8 mouse cellular contexts compared by ENCODE assay signal in the genomic region with DNA sequence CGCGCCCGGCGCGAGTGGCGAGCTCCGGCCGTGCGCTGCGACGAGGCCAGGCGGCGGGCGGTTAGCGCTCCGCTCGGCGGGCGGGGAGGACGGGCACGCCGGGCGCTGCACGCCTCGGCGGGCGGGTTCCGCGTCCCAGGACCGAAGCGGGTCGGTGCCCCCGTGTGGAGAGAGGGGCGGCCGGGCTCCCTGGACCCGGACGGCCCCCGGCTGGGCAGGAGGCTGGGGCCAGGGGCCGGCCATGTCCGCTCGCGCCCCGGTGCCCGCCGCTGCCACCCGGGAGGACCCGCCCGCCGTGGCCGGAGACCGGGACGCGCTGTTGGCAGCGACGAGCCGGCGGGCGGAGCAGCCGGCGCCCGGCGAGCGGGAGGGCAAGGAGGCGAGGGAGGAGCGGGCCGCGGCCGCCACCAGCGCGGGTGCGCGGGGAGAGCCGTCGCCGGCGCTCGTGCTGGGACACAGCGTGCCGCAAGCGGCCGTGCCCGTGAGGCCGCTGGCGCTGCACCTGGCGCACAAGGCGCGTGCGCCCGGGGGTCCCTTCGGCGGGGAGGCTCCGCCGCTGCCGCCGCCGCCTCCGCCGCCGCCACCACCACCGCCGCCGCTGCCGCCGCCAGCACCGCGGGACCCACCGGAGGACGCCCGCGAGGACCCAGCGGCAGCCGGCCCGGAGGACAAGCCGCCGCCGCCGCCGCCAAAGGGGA. TPM values are rescaled to one million over a fixed set of nuclear protein-coding genes. Genes with fewer than 3 reads are reported as not detected.
DNase-seq lines count a peak whose midpoint lies in the region; ATAC-seq and TF ChIP-seq lines count a peak whose summit lies in the region.

No protein-coding gene starts in this region.

- peak overlapping the region; percentile 83 for H3K4me3 ChIP-seq in ES-Bruce4 (ENCODE audit: low read depth, low read length)
- peak overlapping the region; percentile 70 for H3K4me3 ChIP-seq in embryonic facial prominence, embryonic 11.5 days (ENCODE audit: low read depth, low read length)
- H3K4me3 ChIP-seq in heart, embryonic 15.5 days = peak overlapping the region; percentile 84

- TF ChIP-seq CTCF in ES-Bruce4 (IDR thresholded peaks at IDR 0.05; ENCODE audit: low read depth, low read length) = no peak

- H3K9ac ChIP-seq in ES-Bruce4 (ENCODE audit: low read depth, poor library complexity, severe bottlenecking) = peak overlapping the region; percentile 94
- H3K9ac ChIP-seq in embryonic facial prominence, embryonic 11.5 days (replicated peaks; ENCODE audit: low read length) = peak overlapping the region; percentile 61
- H3K9ac ChIP-seq in heart, embryonic 15.5 days = peak overlapping the region; percentile 85

- H3K4me2 ChIP-seq in embryonic facial prominence, embryonic 11.5 days (ENCODE audit: low read depth, low read length) = peak overlapping the region; percentile 99
- H3K4me2 ChIP-seq in heart, embryonic 15.5 days = peak overlapping the region; percentile 96

- H3K27ac ChIP-seq in ES-Bruce4 (ENCODE audit: insufficient read depth, low read length) = no peak overlapping the region
- no peak overlapping the region for H3K27ac ChIP-seq in embryonic facial prominence, embryonic 11.5 days (replicated peaks; ENCODE audit: low read depth, low read length)
- peak overlapping the region; percentile 93 for H3K27ac ChIP-seq in heart, embryonic 15.5 days

- no peaks in the 10 kb centered on the region; the same call in 1 of the 2 replicates for H3K27me3 ChIP-seq in ES-Bruce4 (ENCODE audit: control insufficient read depth, insufficient read depth, low read length, poor library complexity, severe bottlenecking)
- peaks cover 8% of the 10 kb centered on the region for H3K27me3 ChIP-seq in embryonic facial prominence, embryonic 11.5 days (ENCODE audit: control insufficient read depth, insufficient read depth, low read length)
- H3K27me3 ChIP-seq in heart, embryonic 15.5 days = 0 out of 2 replicates have a peak, but pooled peaks cover 2% of the 10 kb centered on the region

- H3K9me3 ChIP-seq in ES-Bruce4 (replicated peaks; ENCODE audit: control insufficient read depth, insufficient read depth, low read length, poor library complexity, severe bottlenecking) = no peaks in the 10 kb centered on the region
- H3K9me3 ChIP-seq in embryonic facial prominence, embryonic 11.5 days (replicated peaks; ENCODE audit: control insufficient read depth, low read length) = no peaks in the 10 kb centered on the region
- H3K9me3 ChIP-seq in heart, embryonic 15.5 days (replicated peaks) = no peaks in the 10 kb centered on the region

- ATAC-seq in embryonic facial prominence, embryonic 11.5 days (replicated peaks; ENCODE audit: insufficient number of reproducible peaks, low FRiP score, low TSS enrichment, low read depth) = peak; percentile 72
- ATAC-seq in heart, embryonic 15.5 days (replicated peaks; ENCODE audit: insufficient number of reproducible peaks, insufficient read depth, low FRiP score, low read depth) = peak; percentile 5; the same call in 1 of the 2 replicates
- no peak for ATAC-seq in monocyte, adult 5-6 weeks (replicated peaks; ENCODE audit: insufficient number of reproducible peaks, low FRiP score, low TSS enrichment, poor library complexity, severe bottlenecking)

- peak; percentile 74 to 88 for DNase-seq in adrenal gland, adult (ENCODE audit: inconsistent age in 2 of 2, low spot score in 1 of 2)
- peak; percentile 41 for DNase-seq in embryonic facial prominence, embryonic 11.5 days (ENCODE audit: low spot score)
- DNase-seq in kidney, postnatal 25 days = peak; percentile 32 to 73
- peak; percentile 49 to 69 for DNase-seq in lung, postnatal 4 days
- peak; percentile 44 for DNase-seq in right cerebral cortex, postnatal 4 days

- H3K4me1 ChIP-seq in ES-Bruce4 (ENCODE audit: control insufficient read depth, insufficient read depth, low read length) = peaks cover 5% of the 10 kb centered on the region
- H3K4me1 ChIP-seq in embryonic facial prominence, embryonic 11.5 days (ENCODE audit: control insufficient read depth, insufficient read depth, low read length) = no peaks in the 10 kb centered on the region
- peaks cover 6% of the 10 kb centered on the region for H3K4me1 ChIP-seq in heart, embryonic 15.5 days (replicated peaks)

- TF ChIP-seq POLR2A in ES-Bruce4 (IDR thresholded peaks at IDR 0.05; ENCODE audit: insufficient read depth, low read length) = no peak

- under 1% methylated on average over 76 of the region's 118 CpGs for WGBS in embryonic facial prominence, embryonic 11.5 days
- WGBS in heart, embryonic 15.5 days = under 1% methylated on average over 104 of the region's 118 CpGs

- no peaks in the 10 kb centered on the region for H3K36me3 ChIP-seq in ES-Bruce4 (ENCODE audit: control insufficient read depth, insufficient read depth, low read length, poor library complexity, severe bottlenecking)
- H3K36me3 ChIP-seq in embryonic facial prominence, embryonic 11.5 days (replicated peaks; ENCODE audit: control insufficient read depth, insufficient read depth, low read depth, low read length) = no peaks in the 10 kb centered on the region
- no peaks in the 10 kb centered on the region for H3K36me3 ChIP-seq in heart, embryonic 15.5 days

- TF ChIP-seq EP300 in ES-Bruce4 (IDR thresholded peaks at IDR 0.05; ENCODE audit: insufficient read depth, low read depth, low read length) = no peak

RNA-seq across cellular contexts. Expression of gene Larp1b, which starts 0.4 kb away (rescaled TPM):
- 24.5 and 25.6 TPM in 2 replicates for polyA plus RNA-seq in ES-Bruce4 (2011; ENCODE audit: insufficient read depth, insufficient read length, low read depth, missing spikeins)
- 1.4 and 1.7 TPM in 2 replicates for polyA plus RNA-seq in embryonic facial prominence, embryonic 11.5 days (2014; fragmentation: Nextera tagmentation; extraction: Ambion mirVana)
- 15.0 and 16.0 TPM in 2 replicates for polyA plus RNA-seq in heart, embryonic 15.5 days (2015; fragmentation: Nextera tagmentation; extraction: Ambion mirVana)
- total RNA-seq in monocyte, adult 5-6 weeks (2017) = 22.7 to 32.9 TPM (median 28.8 TPM) in 3 replicates

RNA-seq across cellular contexts. Expression of gene 1700034I23Rik, which starts 47.7 kb away (rescaled TPM):
- polyA plus RNA-seq in ES-Bruce4 (2011; ENCODE audit: insufficient read depth, insufficient read length, low read depth, missing spikeins) = not detected in 2 replicates
- 0.17 TPM in 1 of 2 replicates, not detected in the other for polyA plus RNA-seq in embryonic facial prominence, embryonic 11.5 days (2014; fragmentation: Nextera tagmentation; extraction: Ambion mirVana)
- 0.13 TPM in 2 replicates for polyA plus RNA-seq in heart, embryonic 15.5 days (2015; fragmentation: Nextera tagmentation; extraction: Ambion mirVana)
- not detected in 3 replicates for total RNA-seq in monocyte, adult 5-6 weeks (2017)
